Mouse (Mus musculus): ENCODE measurements around the gene Bnip2.

GRCm38 (mm10) chr9:70003516-70003915 is 14.2 kb downstream of the Bnip2 start:
- TF ChIP-seq POLR2A (IDR thresholded peaks at IDR 0.05; ENCODE audit: borderline replicate concordance, control insufficient read depth, low read depth, low read length) (no peak), CTCF (IDR thresholded peaks at IDR 0.05; ENCODE audit: control insufficient read depth, insufficient read depth, low read length) (no peak)

All from bone marrow, adult 2 months (tissue).